In the genomic region with DNA sequence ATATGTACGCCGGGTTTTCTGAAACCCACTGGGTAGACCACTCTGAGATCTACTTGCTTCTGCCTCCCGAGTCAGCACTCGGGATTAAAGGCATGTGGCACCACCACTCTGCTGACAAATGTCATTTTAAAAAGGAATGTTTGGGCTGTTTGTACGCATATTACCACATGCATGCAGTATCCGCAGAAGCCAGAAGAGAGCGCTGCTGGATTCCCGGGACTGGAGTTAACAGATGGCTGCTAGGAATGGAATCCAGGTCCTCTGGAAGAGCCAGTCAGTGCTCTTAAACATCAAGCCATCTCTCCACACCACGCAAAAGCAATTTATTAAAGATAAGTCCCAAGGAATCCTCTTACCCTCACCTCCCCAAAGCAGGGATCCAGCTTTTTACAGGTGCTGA, we compare ENCODE assay signal across 10 mouse cellular contexts. TPM values are rescaled to one million over a fixed set of nuclear protein-coding genes. Genes with fewer than 3 reads are reported as not detected.
A peak's percentile ranks its signal among the peaks of the same experiment; 100 is the strongest.
DNase-seq lines count a peak whose midpoint lies in the region; ATAC-seq and TF ChIP-seq lines count a peak whose summit lies in the region.
"Had no signal": no experiment of that assay in that cellular context is flagged by ENCODE, and none has a peak within 500 bp of the region (broad histone marks: within the 10 kb centered on the region; RNA-seq: fewer than 3 reads in every experiment).

No protein-coding gene starts in this region.

- no peak overlapping the region for H3K9ac ChIP-seq in hindbrain, embryonic 11.5 days (ENCODE audit: low read depth, low read length)
- H3K9ac ChIP-seq in hindbrain, embryonic 12.5 days = no peak overlapping the region
- H3K9ac ChIP-seq in limb, embryonic 14.5 days (ENCODE audit: low read depth, low read length, severe bottlenecking) = no peak overlapping the region
- H3K9ac ChIP-seq: hindbrain, embryonic 15.5 days had no signal

- no peak overlapping the region for H3K4me2 ChIP-seq in hindbrain, embryonic 11.5 days (replicated peaks; ENCODE audit: low read depth, low read length)
- no peak overlapping the region for H3K4me2 ChIP-seq in hindbrain, embryonic 12.5 days (replicated peaks)
- no peak overlapping the region for H3K4me2 ChIP-seq in limb, embryonic 14.5 days (replicated peaks; ENCODE audit: low read depth, low read length, severe bottlenecking)
- H3K4me2 ChIP-seq: hindbrain, embryonic 15.5 days had no signal

- TF ChIP-seq POLR2A in bone marrow macrophage, adult 2 months (IDR thresholded peaks at IDR 0.05; ENCODE audit: borderline replicate concordance, low read depth, low read length) = no peak
- no peak for TF ChIP-seq POLR2A in limb, embryonic 14.5 days (IDR thresholded peaks at IDR 0.05; ENCODE audit: borderline replicate concordance, extremely low read depth, insufficient read depth, insufficient read length)

- no peak for ATAC-seq in hindbrain, embryonic 11.5 days (ENCODE audit: low FRiP score)
- no peak for ATAC-seq in hindbrain, embryonic 12.5 days (ENCODE audit: low FRiP score)
- ATAC-seq in limb, embryonic 14.5 days (ENCODE audit: low FRiP score, low read depth) = no peak
- ATAC-seq in frontal cortex, adult (ENCODE audit: low TSS enrichment) = no peak

- WGBS in hindbrain, embryonic 11.5 days = 78% methylated on average over 9 of the region's 9 CpGs
- WGBS in hindbrain, embryonic 12.5 days = 74% methylated on average over 9 of the region's 9 CpGs
- 74% methylated on average over 9 of the region's 9 CpGs for WGBS in limb, embryonic 14.5 days

- peak; percentile 32; the same call in 1 of the 2 replicates for TF ChIP-seq CTCF in bone marrow macrophage, adult 2 months (IDR thresholded peaks at IDR 0.05; ENCODE audit: low read depth, low read length)

- H3K27ac ChIP-seq in hindbrain, embryonic 11.5 days (ENCODE audit: low read depth, low read length) = no peak overlapping the region
- no peak overlapping the region for H3K27ac ChIP-seq in hindbrain, embryonic 12.5 days
- H3K27ac ChIP-seq in bone marrow macrophage, adult 2 months (ENCODE audit: insufficient read depth, low read depth, low read length) = no peak overlapping the region
- no peak overlapping the region for H3K27ac ChIP-seq in limb, embryonic 14.5 days (replicated peaks; ENCODE audit: low read depth, low read length)
- H3K27ac ChIP-seq: hindbrain, embryonic 15.5 days had no signal

- no peak overlapping the region for H3K4me3 ChIP-seq in hindbrain, embryonic 11.5 days (ENCODE audit: low read depth, low read length)
- H3K4me3 ChIP-seq in hindbrain, embryonic 12.5 days = no peak overlapping the region
- no peak overlapping the region for H3K4me3 ChIP-seq in bone marrow macrophage, adult 2 months (ENCODE audit: insufficient read depth, low read length)
- H3K4me3 ChIP-seq in limb, embryonic 14.5 days (replicated peaks; ENCODE audit: low read length) = no peak overlapping the region
- H3K4me3 ChIP-seq: hindbrain, embryonic 15.5 days; megakaryocyte, embryonic 14.5 days had no signal

- no peaks in the 10 kb centered on the region for H3K36me3 ChIP-seq in hindbrain, embryonic 11.5 days (ENCODE audit: control insufficient read depth, insufficient read depth, low read length)
- peaks cover 29% of the 10 kb centered on the region for H3K36me3 ChIP-seq in hindbrain, embryonic 12.5 days
- H3K36me3 ChIP-seq in limb, embryonic 14.5 days (ENCODE audit: control insufficient read depth, insufficient read depth, low read length) = peaks cover 44% of the 10 kb centered on the region

- H3K27me3 ChIP-seq in hindbrain, embryonic 11.5 days (ENCODE audit: control insufficient read depth, insufficient read depth, low read length) = no peaks in the 10 kb centered on the region
- no peaks in the 10 kb centered on the region for H3K27me3 ChIP-seq in hindbrain, embryonic 12.5 days
- no peaks in the 10 kb centered on the region for H3K27me3 ChIP-seq in limb, embryonic 14.5 days (ENCODE audit: control insufficient read depth, insufficient read depth, low read length)
- H3K27me3 ChIP-seq: hindbrain, embryonic 15.5 days had no signal

- H3K4me1 ChIP-seq in hindbrain, embryonic 11.5 days (replicated peaks; ENCODE audit: control insufficient read depth, insufficient read depth, low read length) = no peaks in the 10 kb centered on the region
- no peaks in the 10 kb centered on the region for H3K4me1 ChIP-seq in hindbrain, embryonic 12.5 days
- peaks cover 2% of the 10 kb centered on the region; the same call in 1 of the 2 replicates for H3K4me1 ChIP-seq in bone marrow macrophage, adult 2 months (ENCODE audit: control insufficient read depth, insufficient read depth, low read length)
- no peaks in the 10 kb centered on the region for H3K4me1 ChIP-seq in limb, embryonic 14.5 days (ENCODE audit: control insufficient read depth, insufficient read depth, low read length)
- H3K4me1 ChIP-seq: hindbrain, embryonic 15.5 days had no signal

- peak; percentile 65 for DNase-seq in hindbrain, embryonic 11.5 days (ENCODE audit: low spot score)
- peak; percentile 71 for DNase-seq in right cerebral cortex, postnatal 4 days
- DNase-seq in right cerebral cortex, adult 18-20 months = no peak
- DNase-seq in limb, embryonic 14.5 days (ENCODE audit: low spot score) = peak; percentile 26
- DNase-seq in gastrocnemius, adult 8-10 months (ENCODE audit: low spot score in 2 of 2) = no peak

- H3K9me3 ChIP-seq in hindbrain, embryonic 11.5 days (ENCODE audit: control insufficient read depth, low read length) = no peaks in the 10 kb centered on the region
- no peaks in the 10 kb centered on the region for H3K9me3 ChIP-seq in hindbrain, embryonic 12.5 days (replicated peaks)
- H3K9me3 ChIP-seq in limb, embryonic 14.5 days (ENCODE audit: control insufficient read depth, low read length) = no peaks in the 10 kb centered on the region
- H3K9me3 ChIP-seq: hindbrain, embryonic 15.5 days; megakaryocyte, embryonic 14.5 days had no signal

RNA-seq across cellular contexts. Expression of a gene that starts 31.4 kb away (rescaled TPM):
- 161 TPM in 2 replicates for polyA plus RNA-seq in hindbrain, embryonic 11.5 days (2014; fragmentation: Nextera tagmentation; extraction: Ambion mirVana)
- polyA plus RNA-seq in hindbrain, embryonic 12.5 days (2016; fragmentation: Nextera tagmentation; extraction: Ambion mirVana) = 141 and 149 TPM in 2 replicates
- 50.3 and 51.4 TPM in 2 replicates for polyA plus RNA-seq in bone marrow macrophage, adult 2 months (2012; ENCODE audit: insufficient read depth, insufficient read length, missing spikeins)
- 32.3 and 34.1 TPM in 2 replicates for polyA plus RNA-seq in limb, embryonic 14.5 days (2012; rRNA removed)
- polyA plus RNA-seq in limb, embryonic 14.5 days (2014; fragmentation: Nextera tagmentation; extraction: Ambion mirVana) = 109 and 118 TPM in 2 replicates
- total RNA-seq in gastrocnemius, adult 8-10 months (2022) = 10 to 100 TPM; 25.1 to 30.9 (median 28.0) TPM

RNA-seq across cellular contexts. Expression of a gene that starts 36.4 kb away (rescaled TPM):
- polyA plus RNA-seq in hindbrain, embryonic 11.5 days (2014; fragmentation: Nextera tagmentation; extraction: Ambion mirVana) = 0.06 TPM in 1 of 2 replicates, not detected in the other
- 0.08 and 0.18 TPM in 2 replicates for polyA plus RNA-seq in hindbrain, embryonic 12.5 days (2016; fragmentation: Nextera tagmentation; extraction: Ambion mirVana)
- not detected in 2 replicates for polyA plus RNA-seq in bone marrow macrophage, adult 2 months (2012; ENCODE audit: insufficient read depth, insufficient read length, missing spikeins)
- 0.65 and 0.91 TPM in 2 replicates for polyA plus RNA-seq in limb, embryonic 14.5 days (2012; rRNA removed)
- polyA plus RNA-seq in limb, embryonic 14.5 days (2014; fragmentation: Nextera tagmentation; extraction: Ambion mirVana) = 0.18 and 0.23 TPM in 2 replicates
- total RNA-seq in gastrocnemius, adult 8-10 months (2022) = under 1 TPM in 1 of 4 experiments, not detected in 3; 0.07 TPM

Comparison
In these comparisons a context has a peak if more than half of its experiments do, and no peak if none do; other contexts are left out.
1. DNase-seq: peak in hindbrain, embryonic 11.5 days (single experiment), right cerebral cortex, postnatal 4 days (single experiment) and limb, embryonic 14.5 days (single experiment); none in right cerebral cortex, adult 18-20 months (single experiment) and gastrocnemius, adult 8-10 months (0 of 2).